Mouse (Mus musculus): ENCODE data around the gene Sobp.
A peak's percentile ranks its signal among the peaks of the same experiment; 100 is the strongest.

The Sobp gene

DNA sequence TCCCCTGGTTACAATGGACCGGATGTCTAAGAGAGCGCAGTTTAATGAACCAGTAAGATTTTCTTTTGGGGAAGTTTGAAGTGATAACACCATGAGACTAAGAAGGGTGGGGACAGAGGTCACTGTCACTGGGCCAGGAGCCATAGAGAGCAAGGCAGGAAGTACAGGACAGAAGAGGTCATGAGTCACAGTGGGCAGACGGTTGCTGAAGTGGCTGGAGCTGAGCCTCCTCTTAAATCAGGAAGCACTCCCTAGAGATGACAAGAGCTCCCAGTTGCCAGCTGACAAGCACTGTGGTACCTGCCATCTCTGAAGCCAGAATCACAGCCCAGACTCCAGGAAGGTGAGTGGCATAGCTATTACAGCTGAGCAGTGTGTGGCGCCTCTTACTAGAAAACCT, 139.5 kb downstream of the Sobp start:
- no peak for DNase-seq (ENCODE audit: low spot score)

DNA sequence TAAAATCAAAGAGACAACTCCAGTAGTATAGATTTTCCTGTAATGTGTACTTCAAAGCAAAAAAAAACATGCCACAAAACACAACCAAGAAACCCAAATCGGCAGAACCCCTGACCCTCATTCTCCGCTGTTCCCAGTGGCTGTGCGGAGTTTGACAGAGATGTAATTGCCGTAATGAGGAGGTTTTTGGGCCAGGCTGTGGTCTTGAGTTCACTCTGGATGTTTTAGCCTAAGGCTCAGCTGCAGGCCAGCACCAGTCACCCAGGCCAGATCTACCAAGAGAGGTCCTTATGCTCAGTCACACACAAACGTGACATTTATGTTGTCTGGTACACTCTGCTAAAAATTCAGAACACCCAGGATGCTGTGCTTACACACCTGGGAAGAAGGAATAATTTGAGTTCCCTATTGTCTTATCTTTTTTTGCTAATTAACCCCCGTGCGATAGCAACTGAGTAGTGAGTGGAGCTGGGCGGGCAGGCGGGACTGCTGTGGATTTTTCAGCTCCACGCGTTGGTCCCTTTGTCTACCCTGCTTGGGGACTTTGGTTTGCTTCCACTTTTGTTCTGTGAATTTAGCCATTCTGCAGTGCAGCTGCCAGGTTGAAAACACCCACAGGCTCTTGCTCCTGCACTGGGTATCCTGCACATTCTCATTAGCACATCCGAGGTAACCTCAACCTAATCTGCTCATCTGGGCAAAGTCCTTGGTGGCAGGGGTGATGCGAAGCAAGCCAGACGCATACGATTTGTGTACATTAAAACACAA, 140.7 kb downstream of the Sobp start:
- no peak for DNase-seq (ENCODE audit: low spot score)

DNA sequence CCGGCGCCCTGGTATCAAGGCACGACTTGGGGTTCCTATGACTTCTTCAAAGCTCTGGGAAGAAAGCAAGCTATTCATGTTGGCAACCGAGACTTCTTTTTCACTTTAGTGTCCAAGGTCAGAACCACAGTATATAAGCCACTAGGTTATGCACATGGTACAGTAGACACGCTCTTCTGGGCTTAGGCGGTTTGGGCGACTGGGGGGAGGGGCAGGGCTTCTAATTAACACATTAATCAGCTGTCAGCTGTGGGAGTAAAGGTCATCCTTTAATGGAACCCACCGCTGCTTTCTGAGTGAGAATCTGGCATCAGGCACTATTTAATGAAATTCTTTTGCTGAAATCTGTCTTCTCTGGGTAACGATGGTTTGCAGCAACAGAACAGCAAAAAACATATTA, 147.3 kb downstream of the Sobp start:
- DNase-seq (ENCODE audit: low spot score), result no peak

DNA sequence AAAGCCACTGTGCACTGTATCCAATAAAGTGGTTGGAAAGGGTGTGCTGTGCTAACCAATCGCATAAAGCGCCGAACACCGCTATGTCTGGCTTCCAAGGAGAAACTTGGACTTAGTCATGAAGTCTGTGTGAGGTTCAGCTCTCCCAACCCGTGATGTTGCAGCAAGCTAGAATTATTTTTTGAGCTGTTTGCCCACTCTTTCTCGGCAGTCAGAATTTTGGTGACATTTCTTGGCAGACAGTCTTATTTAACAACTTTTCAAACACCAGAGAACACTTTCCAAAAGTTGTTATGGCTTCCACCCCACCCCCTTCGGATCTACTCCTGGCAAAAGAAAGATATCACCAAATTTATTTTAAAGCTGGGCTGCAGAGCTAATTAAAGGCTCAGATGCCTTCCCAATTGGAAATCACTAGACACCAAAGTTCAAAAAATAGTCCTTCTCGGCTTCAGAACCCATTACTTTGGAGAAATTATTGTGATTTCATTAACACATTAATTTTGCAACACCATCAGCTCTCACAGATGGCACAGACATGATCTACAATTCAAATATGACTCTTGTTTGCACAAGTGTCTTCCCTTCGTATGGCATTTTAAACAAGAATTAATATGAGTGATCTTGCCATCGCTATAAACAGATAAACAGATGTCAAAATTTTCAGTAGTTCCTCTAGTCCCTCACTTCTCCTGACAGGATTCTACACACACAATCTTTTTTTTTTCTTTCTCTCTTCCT, 150.7 kb downstream of the Sobp start:
- no peak for DNase-seq (ENCODE audit: low spot score)

DNA sequence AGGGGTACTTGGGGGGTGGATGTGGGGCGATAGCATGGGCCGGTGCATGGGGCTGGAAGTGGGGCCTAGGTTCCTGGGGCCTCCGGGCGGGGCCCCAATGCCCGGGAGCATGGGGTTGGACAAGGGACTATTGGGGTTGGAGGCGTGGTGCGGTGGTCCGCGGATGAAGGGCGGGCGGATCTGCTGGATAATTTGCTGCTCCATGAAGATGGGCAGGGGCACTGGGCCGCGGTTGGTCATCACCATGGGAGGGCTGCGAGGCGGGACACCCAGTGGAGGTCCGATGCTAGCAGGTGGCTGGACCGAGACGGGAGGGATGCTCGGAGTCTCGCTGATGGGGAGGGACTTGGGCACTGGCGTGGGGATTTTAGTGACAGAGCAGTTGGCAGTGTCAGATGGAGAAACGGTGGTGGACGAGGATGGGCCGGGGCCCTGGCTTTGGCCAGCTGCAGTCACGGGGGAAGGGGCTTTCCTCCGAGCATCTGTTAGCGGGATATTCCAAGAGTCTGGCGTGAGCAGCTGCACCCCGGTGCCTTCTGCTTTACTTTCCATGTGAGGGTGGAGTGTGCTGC, 152.1 kb downstream of the Sobp start:
- DNase-seq (ENCODE audit: low spot score), result no peak

DNA sequence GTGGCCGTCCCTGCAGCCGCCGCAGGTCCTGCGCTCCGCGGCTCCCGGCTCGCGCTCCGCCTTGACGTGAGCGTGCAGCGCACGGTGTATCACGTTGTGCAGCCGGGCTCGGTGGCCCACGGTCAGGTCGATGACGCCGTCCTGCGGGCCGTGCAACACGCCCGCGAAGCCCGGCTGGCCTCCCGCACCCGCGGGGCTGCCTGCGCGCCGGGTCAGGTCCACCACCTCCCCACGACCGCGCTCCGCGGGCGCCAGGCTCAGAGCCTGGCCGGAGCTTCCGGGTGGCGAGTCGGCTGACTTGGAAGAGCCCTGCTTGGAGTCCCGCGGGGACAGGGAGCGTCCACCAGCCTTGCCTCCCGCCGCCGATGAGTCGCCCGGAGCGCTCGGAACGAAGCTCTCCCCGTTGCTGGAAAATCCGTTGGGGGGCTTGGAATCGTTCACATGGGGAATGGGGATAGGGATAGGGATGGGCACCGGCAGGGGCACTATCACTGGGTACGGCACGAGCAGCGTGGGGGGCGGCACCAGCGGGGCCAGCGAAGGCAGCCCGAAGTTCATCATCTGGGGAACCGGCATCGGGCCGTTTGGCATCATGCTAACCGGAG, 152.7 kb downstream of the Sobp start:
- no peak for DNase-seq (ENCODE audit: low spot score)

DNA sequence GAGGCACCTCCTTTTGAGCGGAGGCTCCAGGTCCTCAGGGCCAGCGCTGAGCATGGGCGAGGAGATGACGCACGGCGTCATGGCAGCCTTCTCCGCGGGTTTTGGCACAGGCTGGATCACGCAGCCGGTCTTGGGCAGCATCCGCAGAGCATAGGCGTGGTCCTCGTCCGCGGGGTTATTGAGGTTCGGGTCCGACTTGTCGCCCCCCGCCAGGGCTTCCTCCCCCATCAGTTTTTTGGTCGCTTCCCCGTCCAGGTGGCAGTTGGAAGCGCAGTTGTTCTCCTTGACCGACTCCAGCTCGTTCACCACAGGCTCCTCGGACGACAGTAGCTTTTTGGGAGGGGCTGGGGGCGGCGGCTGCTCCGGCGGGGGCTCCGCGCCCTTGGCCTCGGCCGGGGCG, 153.3 kb downstream of the Sobp start:
- DNase-seq (ENCODE audit: low spot score), result no peak

DNA sequence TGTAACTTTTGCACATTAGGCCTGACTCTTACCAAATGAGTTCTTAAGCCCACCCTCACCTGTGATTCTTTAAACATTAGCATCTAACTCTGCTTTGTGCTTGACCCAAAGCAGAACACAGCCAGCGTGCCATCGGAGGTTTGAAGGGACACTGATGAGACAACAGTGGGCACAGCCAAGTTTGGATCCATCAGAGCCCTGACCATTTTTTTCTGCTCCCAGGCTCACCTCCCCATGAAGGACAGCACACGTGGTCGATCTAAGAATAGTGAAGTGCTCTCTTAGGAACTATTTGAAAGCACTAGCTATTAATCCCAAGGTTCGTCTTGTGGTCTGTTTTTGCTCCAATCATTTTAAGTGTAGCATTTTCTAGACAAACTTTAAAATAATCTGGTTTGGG, 159.5 kb downstream of the Sobp start:
- DNase-seq (ENCODE audit: low spot score), result no peak

DNA sequence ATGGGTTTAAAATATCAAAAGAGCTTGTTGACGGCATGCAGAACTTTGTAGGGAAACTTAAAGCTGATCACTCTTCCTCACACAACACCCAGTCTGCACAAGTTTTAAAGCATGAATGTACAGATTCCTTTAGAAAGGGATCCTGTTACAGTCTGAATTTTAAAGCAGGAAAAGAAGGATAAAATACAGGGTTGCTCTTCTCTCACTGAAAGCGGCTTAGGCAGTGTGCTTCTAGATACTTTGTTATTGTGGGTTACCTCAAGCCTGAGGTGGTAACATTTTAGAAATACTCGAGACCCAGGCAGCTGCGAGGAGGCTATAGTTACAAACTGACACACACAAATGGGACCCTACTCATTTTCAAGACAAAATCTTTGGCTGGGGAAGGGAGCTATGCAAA, 160.0 kb downstream of the Sobp start:
- DNase-seq (ENCODE audit: low spot score), result no peak

DNA sequence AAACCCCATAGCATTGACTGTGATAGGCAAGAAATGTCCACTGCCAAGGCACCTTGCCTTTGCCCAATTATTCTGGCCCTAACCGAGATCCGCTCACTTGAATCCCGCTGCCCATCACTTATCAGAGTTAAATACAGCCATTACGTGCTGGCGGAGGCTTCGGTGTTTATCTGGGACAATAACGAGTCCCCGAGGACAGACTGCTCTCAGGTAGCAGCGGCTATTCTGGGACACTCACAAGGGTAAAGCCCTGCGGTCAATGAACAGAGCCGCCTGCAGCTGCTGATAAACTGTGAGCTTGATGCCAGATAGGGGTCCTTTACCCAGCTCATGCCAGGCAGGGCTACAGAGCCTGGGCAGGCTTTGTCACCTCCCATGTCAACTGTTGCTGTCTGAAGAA, 166.2 kb downstream of the Sobp start:
- DNase-seq (ENCODE audit: low spot score), result no peak

DNA sequence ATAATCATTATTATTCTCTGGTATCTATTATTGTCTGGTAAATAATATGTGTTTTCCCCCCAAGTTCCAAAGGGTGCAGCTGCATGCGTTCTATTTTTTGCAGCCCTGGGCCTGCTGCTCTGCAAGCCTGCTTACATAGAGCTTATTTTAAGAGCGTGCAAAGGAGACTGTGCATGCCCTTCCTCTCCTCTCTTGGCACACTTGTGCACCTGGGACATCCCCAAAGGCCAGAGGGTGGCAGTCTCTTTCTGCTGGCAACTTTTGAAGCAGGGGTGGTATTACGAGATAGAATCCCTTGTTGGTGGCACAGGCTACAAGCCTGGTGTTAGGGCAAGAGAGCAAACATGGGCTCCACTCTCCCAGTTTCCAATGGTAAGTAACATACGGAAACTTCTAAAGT, 167.8 kb downstream of the Sobp start:
- DNase-seq (ENCODE audit: low spot score), result no peak

DNA sequence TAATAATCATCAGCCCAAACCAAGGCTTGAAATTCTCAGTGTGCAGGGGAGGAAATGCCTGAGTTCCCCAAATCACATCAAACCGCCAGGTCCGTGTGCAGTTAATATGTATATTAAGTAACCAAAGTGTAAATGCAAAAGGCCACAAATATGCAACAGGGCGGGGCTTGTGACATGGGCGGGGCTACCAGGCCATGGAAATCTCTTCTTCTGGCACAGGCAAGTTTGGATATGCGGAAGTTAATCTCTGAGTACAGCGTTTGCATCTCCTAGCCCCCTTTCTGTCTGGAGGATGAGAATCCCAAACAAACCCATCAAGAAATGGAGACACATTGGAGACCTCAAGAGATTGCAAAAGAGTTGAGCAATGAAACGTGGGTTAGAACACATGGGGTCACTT, 168.7 kb downstream of the Sobp start:
- DNase-seq (ENCODE audit: low spot score), result no peak

DNA sequence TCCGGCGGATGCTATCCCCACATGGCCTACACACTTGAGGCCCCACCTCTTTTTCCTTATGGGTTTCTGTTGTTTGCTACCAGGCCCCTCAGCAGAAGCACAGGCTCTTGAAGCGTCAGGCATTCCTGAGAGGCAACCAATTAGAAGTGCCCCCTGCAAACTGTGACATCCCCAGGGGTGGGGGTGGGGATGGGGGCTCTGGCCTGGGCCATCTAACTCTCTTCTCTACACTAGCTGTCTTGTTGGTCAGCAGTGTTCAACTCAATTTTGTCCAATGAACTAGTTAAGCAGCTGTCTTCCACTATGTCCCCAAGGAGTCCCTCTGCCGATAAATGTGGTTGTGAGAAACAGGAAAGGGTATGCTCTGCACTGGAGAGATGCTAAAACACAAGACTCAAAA, 169.3 kb downstream of the Sobp start:
- no peak for DNase-seq (ENCODE audit: low spot score)

DNA sequence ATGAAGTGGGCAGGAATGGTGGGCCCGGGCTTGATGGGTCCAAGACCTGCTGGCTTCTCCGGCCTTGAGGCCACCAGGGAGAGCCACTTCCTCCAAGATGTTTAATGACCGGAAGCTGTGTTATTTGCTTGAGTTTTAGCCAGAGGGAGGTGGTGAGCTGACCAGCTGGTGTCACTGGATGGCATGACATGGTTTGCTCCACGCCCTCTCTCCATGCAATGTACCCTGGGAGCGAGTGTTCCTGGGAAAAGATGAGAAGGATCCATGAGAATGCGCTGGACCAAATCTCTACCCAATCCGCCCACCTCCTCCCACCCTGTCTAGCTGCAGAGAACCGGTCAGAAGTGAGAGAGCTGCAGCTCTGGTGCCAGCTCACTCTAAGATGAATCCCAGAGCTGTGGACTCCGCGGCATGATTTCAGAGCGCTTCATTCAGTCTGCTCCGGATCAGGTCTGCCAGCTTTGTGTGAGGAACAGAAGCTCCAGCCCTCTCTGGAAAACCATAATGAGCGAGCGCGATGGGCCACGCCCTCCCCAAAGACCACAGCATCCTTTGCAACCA, 170.1 kb downstream of the Sobp start:
- DNase-seq (ENCODE audit: low spot score), result no peak

DNA sequence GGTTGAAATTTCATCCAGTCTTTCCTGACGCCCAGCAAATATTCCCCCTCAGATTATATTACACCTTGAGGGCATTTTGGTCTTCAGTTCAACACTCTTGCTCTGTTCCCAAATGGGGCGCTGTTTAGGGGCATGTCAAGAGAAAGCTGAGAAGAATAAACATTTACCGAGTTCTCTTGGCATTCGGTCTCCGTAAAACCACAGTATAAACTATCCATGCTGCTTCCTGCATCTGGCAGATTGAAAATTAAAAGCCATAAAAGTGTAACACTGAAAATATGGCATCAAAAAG, 170.9 kb downstream of the Sobp start:
- no peak for DNase-seq (ENCODE audit: low spot score)

DNA sequence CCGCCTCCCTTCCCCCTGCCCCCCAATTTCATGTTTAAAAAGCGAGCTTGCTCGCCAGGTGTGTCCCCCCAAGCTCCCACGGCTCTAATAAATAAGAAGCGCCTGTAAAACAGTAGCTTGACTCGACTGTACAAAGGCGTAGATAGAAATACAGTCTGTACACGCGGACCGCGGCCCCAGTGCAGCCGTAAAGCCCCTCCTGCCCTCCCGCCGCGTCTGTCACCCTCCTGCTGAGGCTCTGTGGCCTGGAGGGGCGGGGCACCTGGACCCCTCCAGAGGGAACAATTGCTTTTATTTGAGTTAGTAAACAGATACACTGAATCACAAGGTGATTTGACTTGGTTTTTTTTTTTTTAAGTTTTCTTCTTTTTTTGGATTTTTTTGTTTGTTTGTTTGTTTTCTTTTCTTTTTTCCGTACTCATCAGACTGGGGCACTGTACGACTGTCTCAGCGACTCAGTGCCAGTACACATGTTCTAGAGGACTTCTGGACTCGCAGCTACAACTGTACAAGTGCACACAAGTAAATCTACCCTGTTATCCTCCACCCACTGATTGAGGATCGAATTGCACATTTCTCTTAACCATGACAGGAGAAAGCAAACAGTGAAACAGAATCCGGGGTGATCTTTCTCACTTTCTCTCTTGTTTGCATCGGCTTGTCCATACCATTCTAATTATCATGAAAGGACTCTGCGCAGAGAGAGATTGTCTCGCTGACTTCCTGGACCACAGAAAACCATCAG, 171.4 kb downstream of the Sobp start:
- DNase-seq (ENCODE audit: low spot score), result no peak

DNA sequence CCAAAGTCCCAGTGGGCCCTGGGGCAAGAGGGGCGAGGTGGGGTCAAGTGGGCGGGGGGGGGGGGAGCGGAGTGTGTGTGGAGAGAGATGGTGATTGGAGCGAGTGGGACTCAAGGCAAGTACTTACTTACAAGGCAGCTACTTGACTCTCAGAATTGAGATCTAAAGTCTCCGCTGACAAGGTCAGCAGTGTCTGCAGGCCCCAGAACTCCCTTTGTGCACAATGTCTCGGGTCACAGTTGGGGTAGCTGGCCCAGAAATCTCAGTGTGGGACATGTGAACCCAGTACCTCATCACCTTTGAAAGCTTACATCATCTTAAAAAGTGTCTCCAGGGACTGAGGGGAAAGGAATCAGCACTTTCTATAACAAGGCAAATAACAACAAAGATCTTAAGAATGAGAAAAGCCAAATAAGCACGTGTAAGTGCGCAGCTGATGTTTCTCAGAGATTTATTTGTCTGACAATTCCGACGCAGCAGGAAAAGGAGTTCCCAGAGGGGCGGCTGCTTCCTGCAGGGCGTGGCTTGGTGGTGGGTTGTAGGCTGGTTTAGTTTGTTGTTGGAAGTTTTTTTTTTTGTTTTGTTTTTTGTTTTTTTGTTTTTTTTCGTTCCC, 172.2 kb downstream of the Sobp start:
- peak; percentile 31 for DNase-seq (ENCODE audit: low spot score)

DNA sequence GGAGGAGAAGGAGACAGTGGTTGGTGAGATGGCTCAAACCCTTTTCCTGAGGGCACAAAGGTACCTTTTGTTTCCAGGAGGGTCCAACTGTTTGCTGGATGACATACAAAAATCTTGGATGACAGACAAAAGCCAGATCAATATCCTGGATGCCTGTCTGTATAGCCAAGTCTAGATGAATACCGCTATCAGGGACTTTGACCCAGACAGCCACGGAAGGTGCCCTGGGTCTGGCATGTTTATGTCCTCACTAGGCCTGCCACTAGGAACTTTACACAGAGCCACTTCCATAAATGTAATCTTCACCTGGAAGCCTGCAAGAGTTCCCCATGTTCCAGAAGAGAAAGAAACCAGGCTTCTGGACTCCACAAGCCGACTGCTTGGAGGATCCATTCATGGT, 172.9 kb downstream of the Sobp start:
- no peak for DNase-seq (ENCODE audit: low spot score)

DNA sequence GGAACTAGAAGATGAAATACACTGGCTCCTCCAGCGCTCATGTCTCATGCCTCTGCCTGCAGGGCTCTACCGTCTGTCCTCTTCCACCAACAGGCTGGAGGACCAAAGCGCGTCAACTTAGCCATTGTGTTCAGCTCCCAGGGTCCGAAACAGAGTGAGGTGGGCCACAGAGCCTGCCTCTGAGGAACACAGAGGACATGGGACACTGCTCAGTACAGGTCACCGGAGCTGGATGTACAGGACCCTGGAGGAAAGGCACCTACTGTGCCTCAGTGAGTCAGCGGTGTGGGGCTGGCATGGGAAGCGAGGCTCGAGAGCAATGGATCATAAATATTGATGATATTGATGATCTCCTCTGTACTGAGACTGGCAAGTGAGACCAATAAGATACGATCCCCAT, 175.0 kb downstream of the Sobp start:
- no peak for DNase-seq (ENCODE audit: low spot score)

DNA sequence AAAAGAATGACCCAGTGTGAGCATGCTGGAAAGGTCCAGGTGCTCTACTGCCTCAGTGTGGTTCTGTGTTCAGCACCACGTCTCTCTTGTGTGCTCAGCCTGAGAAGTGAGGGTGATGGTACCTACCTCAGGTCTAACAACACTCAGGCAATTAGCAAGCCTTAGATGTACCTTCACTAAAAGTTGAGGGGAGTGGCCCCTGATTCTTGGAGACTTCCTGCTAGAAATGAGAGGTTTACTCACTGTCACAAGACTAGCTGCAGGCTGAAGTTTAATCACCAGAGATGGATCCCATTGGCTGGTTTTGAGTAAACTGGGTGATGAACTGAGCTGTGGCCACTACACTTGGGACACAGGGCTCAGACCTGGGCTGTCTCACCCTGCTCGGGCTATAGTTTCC, 177.1 kb downstream of the Sobp start:
- DNase-seq (ENCODE audit: low spot score), result peak; percentile 35

DNA sequence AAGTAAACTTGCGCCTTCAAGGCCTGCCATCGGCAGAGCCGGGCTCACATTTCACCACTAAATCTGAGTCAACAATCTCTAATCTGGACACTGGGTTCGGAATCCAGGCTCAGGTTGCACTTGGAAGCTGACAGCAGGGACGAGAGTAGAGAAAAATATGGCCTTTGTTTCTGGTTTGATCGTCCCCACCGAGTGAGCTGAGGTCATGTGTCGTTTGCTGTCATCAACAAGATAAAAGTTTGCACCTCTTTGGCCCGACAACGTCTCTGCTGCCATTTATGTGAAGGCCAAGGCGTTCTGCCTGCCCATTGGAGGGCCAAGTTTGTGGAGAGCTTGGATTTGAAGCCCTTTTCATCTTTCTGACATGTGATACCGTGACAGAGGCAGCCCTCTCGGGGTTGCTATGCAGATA, 178.8 kb downstream of the Sobp start:
- no peak for DNase-seq (ENCODE audit: low spot score)

DNA sequence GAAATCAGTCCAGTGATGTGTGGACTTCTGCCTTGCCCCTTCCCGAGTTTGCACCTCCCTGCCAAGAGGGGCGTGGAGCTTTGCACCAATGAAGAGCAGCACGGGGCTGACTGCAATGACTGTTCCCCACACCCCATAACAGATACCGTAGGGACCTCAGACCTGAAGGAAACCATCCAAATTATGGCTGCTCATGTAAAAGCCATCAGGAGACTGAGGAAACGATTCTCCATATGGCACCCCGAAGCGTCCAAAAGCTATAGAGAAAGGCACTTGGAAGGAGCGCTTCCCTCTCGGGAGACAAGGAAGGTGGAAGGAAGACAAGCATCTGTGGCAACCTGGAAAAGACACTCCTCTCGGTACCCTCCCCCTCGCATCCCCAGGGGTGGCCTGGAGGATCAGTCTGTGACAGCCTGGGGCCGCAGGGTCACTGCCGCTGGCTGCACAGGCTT, 180.0 kb downstream of the Sobp start:
- no peak for DNase-seq (ENCODE audit: low spot score)
